Mouse (Mus musculus): ENCODE measurements at regions not wholly inside any gene's neighbourhood (a gene's known extent, or its start where the extent isn't known, plus 50 kb on each side); places are given as distances from the start of the nearest gene placed in this dataset.
A peak's percentile ranks its signal among the peaks of the same experiment; 100 is the strongest.

DNA sequence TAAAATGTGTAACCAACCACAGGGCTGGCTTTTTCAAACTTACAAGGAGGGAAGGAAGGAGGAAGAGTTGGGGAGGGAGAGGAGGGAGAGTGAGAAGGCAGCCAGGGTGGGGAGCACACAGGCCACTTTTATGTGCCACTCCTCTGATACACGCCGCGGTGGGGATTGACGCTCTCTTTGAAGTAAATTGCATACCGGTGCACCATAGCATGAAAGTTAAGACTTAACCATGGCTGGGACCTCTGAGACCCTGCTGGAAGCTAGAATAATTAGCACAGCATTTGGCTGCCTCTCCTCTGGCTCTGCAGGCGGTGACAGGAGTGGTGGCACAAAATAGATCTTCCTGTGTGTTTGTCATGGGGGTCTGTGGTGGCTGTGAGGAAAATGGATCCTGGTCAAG, 380.7 kb downstream of the H2al1j start:
- no peak for ATAC-seq (ENCODE audit: poor library complexity, severe bottlenecking)

DNA sequence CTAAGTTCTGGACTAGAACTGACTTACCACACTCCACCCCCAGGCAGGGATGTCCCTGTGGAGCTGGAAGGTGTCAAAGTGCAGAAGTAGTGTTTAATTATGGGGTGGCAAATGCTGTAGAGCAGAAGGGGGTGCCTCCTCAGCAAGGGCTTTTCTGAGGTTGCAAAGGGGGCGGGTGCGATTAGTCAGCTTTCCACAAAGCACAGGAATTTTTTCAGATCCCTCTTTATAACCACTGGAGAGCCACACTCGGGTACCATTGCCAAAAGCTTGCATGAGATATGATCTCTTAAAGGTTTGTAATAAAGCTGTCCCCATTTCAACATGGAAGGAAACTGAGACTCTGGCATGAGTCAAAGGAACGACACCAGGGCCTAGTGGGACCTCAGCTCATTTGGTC, 381.7 kb downstream of the H2al1j start:
- no peak for ATAC-seq (ENCODE audit: poor library complexity, severe bottlenecking)

DNA sequence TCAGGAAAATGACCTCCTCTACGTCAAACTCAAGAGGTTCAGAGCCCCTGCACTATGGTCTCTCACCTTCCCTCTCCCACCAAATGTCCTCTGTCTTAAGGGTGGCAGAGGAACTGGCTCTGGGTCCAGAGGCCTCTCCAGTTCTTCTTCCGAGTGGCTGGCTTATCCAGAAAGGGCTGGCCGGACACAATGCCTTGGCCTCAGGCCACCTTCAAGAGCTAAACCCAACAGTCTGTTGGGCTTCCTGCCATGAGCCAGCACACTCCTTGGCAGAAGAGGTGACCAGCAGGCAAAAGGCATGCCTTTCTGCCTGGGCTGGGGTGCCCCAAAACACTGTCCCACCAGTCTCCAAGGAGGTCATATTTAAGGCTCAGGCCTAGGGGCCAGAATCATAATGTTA, 385.8 kb downstream of the H2al1j start:
- ATAC-seq (ENCODE audit: poor library complexity, severe bottlenecking), result no peak

DNA sequence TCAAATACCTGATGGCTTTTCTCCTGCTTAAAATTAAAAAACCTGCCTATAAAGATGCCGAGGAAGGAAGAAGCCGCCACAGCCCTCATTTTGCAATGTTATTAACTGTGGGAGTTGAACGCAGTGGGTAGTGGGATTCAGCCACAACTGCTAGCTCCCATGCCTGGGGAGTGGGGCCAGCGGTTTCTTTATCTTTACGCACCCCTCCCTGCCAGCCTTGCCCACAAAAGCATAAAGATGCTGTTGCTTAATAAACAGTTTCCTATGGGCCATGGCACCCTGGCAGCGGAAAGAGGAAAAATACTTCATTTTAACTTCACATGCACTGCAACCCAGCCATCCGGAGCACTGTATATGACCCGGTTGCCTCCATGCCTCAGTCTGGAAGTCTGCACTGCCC, 389.2 kb downstream of the H2al1j start:
- no peak for ATAC-seq (ENCODE audit: poor library complexity, severe bottlenecking)

DNA sequence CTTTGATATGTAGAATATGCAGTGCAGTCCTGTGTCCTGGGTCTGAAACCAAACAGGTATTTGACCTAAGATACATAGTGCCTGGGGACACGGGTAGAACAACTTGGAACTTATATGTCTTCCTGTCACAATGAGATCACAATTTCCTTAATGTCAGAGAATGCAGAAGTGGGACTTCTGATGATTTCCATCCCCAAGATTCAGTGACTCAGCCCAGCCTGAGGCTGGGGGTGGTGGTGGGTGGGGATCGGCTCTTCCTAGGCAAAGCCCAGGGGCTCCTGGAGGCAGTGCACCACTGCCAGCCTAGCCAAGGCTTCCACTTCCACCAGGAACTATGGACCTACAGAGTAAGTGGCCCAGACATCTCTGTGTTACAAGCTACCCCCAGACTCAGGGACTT, 391.2 kb downstream of the H2al1j start:
- ATAC-seq (ENCODE audit: poor library complexity, severe bottlenecking), result peak; percentile 47; the same call in 1 of the 2 replicates

DNA sequence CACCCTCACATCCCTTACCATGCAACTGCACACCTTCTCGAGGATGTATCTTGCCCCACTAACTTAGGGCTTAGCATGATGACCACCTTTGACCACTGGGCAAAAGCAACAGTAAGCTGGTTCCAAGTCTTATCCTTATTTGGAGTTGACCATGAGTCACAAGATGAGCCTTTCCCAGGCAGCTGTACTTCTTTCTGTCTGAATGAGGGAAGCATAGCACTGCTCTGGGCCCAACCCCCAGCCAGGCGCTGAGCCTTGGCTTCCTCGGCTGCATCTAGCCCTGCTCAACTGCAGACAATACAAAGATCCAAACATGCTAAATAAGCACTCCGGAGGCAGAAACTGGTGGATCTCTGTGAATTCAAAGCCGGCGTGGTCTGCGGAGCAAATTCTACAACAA, 392.9 kb downstream of the H2al1j start:
- ATAC-seq (ENCODE audit: poor library complexity, severe bottlenecking), result no peak

DNA sequence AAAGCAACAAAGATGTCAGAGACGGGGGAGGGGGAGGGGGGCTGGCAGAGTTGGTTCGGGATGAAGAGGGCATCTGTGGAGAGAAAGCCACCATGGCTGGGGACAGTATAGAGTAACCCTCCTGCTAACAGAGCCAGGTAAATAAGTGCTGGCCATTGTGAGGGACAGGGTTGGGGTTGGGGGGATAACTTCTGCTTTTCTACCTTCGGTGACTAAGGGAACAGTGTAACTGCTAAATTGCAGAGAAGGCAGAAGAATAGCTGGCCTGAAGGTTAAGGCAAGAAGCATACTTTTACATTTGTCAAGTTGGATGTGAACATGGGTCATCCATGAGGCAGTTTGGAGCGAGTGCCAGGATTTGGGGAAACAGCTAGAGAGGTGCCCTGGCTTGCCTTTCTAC, 395.1 kb downstream of the H2al1j start:
- ATAC-seq (ENCODE audit: poor library complexity, severe bottlenecking), result no peak

DNA sequence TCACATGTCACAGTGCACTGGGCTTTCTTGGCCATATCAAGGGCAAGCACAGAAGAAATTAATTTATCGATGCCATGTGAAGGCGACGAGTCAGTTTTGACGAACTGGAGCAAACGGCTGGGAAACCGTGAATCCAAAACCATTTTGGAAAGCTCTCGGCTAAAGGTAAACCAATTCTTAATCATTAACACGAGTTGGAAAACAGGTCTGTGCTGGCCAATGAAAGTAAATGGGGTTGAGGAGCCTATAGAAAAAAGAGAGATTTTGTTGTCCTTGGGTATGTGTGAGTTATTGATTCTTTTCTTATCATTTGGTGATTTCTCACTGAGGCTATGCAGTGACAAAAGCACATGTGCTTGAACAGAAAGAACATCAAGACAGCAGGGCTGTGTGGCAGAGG, 397.1 kb downstream of the H2al1j start:
- no peak for ATAC-seq (ENCODE audit: poor library complexity, severe bottlenecking)

DNA sequence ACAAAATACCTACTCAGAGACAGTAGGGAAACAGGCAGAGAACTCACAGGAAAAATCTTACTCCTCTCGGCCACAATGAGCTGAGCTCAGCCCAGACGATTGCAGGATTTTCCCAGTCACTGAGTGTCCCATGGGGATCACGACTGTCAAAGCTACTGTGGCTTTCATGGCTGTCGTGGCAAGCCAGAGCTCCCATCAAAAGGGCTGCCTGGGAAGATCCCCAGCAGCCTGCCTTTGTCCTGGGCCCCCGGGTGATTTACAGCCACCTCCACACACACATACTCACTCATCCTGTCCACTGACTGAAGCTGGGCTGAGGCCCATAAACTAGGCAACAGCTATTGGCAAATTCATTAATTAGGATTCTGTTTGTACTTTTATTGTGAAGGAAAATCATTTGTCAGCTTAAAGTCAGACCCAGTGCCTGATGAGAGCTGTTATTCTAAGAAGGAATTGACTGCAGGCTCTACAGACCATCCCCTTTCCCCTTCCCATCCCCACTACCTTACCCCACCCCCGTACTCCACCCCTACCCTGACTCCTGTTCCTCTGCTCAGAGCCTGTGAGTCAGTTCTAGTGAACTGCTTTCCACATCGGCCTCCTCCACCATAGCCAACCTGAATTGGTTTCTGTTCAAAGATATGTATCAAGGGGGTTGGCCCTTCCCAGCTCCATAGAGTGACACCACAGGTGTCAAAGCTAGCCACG, 399.1 kb downstream of the H2al1j start:
- ATAC-seq (ENCODE audit: poor library complexity, severe bottlenecking), result no peak

DNA sequence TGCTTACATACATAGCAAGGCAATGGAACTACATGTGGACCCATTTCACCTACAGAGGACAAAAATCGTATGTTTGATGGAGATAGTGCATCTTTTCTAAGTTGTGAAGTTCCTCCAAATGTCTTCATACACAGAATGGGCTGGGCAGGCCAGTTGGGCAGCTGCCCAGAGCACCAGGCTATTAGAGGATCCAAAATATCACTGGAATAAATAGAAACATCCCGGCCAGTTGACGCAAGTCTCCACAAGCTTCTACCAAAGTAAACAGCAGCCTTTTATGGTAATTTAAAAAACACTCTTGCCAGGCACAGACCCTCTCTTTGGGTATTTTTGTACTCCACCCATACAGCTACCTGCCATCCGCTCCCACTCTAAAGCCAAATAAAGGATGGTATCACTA, 400.9 kb downstream of the H2al1j start:
- ATAC-seq (ENCODE audit: poor library complexity, severe bottlenecking), result no peak

DNA sequence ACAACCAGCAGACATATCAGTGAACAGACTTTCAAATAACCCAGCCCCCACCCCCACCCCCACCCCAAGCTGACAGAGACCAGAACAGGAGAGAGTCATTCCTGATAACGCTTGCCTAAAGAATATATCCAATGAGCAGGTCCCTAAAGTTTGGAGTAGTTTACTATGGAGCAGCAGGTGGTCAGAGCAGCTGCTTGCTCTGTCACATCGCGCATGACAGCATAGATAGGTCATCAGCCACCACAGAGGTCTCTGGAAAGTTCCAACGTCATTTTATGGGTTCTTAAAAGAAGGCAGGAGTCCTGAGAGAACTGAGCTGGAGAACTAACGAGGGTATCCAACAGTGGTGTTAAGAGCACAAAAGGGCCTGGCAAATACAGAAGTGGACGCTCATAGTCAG, 402.4 kb downstream of the H2al1j start:
- no peak for ATAC-seq (ENCODE audit: poor library complexity, severe bottlenecking)

DNA sequence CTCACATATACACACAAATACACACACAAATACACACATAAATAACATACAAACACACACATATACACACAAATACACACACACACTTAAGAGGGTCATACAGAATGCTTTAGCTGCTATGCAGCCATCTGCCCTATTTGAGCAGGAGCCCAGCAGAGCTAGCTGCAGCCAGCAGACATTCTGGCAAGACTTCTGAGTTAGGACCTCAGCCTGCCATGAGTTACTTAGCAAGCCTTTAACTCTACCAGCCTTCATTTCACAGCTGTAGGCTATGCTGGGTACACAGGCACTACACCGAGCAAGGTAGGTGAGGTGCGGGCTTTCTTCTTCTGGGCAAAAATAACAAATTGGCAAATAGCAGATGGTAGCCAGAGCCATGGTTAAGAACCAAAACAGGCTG, 404.7 kb downstream of the H2al1j start:
- no peak for ATAC-seq (ENCODE audit: poor library complexity, severe bottlenecking)

DNA sequence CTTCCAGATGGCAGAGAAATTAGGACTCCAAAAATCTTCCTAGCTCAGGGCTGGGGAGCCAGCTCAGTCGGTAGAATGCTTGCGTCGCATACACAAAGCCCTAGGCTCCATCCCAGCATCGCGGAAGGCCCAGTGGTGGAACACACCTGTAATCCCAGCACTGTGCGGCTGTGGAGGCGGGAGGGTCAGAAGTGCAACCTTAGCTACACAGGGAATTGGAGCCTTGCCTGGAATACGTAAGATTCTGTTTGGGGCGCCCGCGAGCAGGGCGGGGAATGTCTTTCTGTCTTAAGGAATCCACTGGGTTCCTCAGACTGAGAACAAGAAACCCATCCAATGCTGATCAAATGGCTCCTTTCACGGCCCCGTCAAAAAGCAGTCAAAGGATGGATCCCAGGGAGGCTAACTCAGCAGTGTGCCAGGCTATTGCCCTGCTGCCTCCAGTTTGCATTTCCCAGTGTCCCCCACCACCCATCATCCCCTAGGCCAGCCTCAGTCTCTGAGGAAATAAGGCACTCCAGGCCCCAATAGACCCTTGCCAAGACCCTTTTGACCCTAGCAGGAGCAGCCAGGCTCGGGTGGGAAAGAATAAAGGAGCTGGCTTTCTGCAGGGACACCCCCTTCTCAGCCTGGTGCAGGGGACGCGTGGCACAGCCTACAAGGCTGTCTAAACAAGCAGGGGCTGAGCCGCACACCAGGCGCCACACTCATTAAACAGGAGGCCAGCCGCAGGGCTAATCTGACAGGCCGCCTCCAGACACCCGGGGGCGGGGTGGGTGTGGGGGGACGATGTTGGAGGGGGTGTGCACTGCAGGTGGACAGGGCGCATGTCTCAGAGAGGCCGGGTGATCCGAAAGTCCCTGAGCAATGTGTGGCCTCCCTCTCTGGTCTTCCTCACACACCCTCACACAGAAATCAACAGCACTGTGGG, 407.1 kb downstream of the H2al1j start:
- no peak for ATAC-seq (ENCODE audit: poor library complexity, severe bottlenecking)

DNA sequence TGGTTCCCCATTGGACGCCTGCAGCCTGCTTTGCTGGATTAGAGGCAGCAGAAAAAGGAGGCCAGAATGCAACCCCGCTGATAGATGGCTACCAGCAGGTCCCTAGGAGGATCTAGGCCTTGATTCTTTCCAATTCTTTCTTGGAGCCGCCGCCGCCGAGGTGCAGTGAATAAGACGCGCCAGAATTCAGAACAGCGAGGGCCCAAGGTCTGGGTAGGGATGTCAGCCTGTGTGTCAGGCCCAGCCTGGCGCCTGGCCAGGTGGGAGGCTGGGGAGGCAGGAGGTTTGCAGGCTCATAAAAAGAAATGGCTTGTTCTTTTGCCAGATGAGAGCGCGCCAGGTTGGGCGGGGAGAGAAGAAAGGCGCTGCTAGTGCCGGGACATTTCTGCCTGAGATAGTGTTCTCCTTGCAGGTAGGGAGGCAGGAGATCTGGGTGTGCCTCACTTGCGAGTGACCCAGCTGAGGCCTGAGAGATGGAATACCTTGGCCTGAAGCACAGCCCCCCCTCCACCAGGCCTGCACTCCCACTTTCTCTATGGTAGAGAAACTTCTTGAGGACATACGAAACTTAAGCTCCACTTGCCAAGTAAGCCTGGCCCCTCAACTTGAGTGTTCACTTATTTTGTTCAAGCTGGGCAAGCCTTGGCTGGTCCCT, 408.0 kb downstream of the H2al1j start:
- no peak for ATAC-seq (ENCODE audit: poor library complexity, severe bottlenecking)

DNA sequence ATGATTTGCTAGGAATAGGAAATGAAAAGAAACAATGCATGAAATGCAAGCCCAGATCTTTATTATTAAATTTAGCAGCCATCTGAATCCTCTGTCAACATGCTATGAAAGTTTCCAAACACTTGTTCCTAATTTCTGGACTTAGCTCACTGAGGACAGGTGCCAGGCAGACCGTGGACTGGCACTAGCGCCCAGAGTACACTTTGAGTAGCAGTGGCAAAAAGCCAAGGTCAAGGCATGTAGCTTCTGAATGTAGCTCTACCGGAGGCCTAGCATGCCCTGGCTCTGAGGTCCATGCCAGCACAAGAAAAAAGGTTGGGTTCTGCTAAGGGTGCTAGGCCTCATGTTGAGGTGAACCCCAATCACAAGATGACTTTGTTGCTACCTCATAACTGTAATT, 408.9 kb downstream of the H2al1j start:
- ATAC-seq (ENCODE audit: poor library complexity, severe bottlenecking), result no peak

DNA sequence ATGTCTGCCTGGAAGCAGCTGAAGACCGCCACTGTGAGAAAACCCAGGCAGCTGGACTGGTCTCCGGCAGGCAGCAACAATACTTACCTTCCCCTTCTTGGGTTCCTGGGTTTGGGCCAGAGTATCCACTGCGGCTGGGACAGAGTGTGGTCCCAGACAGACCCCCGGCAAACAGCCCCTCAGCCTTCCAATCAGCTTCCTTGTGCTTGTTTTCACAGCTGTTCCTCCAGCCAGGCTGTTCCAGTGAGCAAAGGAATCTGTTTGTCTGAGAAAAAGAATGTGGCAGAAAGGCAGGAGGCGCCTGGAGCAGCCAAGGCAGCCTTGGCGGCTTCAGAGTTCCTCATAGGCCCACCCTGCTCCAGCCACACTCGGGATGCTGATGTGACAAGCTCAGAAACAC, 411.9 kb downstream of the H2al1j start:
- ATAC-seq (ENCODE audit: poor library complexity, severe bottlenecking), result no peak

DNA sequence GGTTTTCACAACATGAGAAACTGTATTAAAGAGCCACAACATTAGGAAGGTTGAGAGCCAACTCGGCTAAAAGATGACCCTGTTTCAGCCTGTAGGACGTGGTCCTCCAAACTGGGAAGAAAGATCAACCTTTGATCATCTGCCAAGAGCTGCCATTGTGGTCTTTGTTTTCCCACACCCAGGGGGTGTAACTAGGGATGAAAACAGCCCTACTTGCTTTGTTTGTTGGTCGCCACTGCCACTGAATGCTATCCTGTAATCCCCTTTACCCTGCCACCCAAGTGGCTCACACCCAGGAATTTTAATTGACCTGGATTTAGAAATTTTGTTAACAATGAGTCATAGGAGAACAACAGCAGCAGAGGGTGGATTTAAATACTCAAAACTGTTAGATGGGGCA, 414.2 kb downstream of the Bcor start:
- no peak for ATAC-seq (ENCODE audit: poor library complexity, severe bottlenecking)

DNA sequence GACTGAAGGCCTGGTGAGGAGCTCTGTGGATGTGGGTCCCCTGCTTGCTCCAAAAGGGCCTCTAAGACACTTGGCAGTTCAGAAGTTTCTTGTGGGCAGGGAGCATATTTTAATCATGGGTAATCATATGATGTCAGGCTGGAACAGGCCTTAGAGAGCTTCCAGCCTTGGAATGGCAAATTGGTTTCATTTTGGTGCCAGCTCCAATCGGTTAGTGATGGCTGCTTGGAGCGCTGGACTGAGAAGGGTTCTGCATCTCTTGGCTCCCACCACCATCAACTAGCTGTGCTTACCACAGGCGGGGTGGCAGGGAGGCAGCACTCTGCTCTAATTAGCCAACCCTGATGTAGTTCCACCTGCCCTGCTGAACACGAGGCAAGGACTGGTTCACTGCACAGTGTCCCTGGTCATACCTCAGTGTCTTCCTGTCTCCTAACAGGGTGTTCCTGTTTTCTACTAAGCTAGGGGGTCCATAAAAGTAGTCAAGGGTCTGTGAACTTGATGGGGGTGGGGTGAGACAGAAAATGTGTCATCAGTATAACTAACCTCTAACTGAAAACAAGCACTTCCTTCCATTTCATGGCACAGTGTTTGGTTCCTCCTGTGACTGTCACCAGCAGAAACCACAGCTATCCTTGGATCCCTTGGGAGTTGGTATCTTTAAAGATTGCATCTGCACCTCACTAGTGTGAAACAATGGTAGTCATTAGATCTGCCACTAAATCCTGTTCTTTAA, 412.6 kb downstream of the Bcor start:
- ATAC-seq (ENCODE audit: poor library complexity, severe bottlenecking), result peak; percentile 38; the same call in 1 of the 2 replicates

DNA sequence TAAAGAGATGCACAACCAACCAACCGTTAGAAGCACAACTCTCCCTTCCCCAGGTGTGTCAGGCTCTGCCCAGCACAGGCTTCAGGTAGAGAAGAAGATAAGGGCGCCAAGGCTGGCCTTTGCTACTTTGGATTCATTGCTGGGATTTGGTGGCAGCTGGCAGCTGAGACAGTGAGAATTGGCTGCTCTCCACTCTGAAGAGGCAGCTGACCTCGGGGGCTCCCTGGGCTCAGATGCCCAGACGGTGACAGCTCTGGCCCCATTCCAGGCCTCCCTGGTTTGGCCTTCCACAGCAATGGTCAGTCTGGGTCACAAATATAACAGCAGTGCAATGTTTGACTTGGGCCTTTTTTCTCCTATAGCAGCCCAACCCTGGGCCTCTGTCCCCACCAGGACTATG, 411.9 kb downstream of the Bcor start:
- ATAC-seq (ENCODE audit: poor library complexity, severe bottlenecking), result no peak

DNA sequence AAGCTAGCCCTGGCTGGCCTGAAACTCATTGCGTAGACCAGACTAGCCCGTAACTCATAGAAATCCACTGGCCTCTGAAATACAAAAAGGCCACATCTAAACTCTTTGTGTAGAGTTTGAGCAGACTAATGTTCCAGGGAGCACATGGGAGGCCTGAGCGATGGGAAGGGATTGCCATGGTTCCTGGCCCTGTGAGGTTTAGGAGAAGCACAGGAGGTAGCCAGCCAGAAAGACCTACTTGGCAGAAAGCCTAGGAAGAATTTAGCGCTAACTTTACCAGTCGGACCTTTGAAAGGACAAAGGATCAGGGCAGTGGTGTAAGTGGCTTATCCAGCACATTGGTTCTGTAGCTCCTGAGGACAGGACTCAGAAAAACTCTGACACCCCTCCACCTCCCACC, 407.6 kb downstream of the Bcor start:
- ATAC-seq (ENCODE audit: poor library complexity, severe bottlenecking), result no peak

DNA sequence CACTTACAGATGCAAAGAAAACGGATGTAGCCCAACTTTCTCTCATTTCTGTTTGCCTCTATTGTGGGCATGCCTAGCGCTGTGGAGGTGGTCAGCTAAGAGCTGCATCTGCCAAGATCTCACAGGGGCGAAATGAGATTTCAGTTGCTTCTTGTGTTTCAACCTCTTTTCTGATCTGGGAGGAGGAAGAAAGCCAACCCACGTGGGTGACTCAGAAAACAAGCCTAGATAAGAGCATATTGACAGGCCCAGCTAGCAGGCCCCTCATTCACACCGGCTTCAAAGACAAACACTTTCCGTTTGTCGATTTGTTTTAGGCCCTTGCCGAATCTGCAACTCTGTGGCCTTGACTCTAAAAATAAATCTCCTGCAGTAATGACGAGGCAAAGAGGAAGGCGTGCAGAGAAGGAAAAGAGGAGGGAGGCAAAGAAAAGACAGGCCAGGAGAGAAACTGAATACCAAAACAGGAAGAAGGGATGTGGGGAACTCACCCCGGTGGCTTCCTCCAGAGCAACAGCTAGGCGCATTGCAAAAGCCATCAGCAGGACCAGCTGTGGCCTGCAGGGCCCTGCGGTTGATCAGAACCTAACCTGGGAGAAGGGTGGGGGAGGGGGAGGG, 407.1 kb downstream of the Bcor start:
- peak; percentile 96 for ATAC-seq (ENCODE audit: poor library complexity, severe bottlenecking)
